Mouse (Mus musculus): ENCODE measurements around the gene Aprt.

DNA sequence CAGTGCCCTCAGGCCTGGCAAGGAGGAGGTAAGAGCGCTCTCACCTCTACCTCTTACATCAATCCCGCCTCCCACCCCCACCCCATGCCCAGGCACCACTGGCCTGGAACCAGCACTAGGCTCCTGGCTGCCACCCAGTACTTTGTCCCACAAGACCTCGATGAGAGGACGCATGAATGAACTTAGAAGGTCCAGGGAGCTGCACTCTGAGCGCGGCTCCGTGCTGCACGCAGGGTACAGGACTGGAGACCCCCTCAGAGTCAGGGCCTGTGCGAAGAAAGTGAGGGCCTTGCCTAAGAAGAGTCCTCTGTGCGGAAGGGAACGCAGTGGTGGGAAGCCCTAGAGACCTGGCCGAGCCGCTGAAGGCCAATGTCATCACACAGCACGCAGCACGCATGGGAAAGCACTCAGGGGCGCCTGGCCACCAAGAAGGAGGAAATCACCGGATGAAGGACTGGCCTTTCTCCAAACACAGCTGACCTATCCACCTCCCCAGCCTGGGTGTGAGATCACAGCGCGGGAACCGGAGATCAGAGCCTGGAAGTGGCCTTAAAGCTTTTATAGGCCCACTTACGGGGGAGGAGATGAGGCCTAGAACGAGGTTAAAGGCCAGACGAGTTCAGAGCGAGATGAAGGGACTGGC, 29.8 kb downstream of the Aprt start:
- TF ChIP-seq EP300 (IDR thresholded peaks at IDR 0.05; ENCODE audit: insufficient read depth, low read depth, low read length) (no peak), POLR2A (IDR thresholded peaks at IDR 0.05; ENCODE audit: insufficient read depth, low read length) (no peak)
